Mouse (Mus musculus) mouse embryonic stem cell (cell line): ENCODE results near the gene Ccdc190.

Source experiments
- in situ Hi-C, 2 experiments: fragments of 300-500 bp; cut with MboI; formaldehyde crosslinking; loops; 1 replicate in 1 of 2; 3 replicates in 1 of 2; pipeline ENCODE4 v1.14.3; 2019 to 2020; ENCODE audit warnings: low sequenced_read_pairs in 2 of 2, low pct_unique_long_range_greater_than_20kb in 1 of 2, mixed read lengths in 1 of 2; ENCODE audit not compliant: unreplicated experiment in 1 of 2

The Ccdc190 gene

DNA sequence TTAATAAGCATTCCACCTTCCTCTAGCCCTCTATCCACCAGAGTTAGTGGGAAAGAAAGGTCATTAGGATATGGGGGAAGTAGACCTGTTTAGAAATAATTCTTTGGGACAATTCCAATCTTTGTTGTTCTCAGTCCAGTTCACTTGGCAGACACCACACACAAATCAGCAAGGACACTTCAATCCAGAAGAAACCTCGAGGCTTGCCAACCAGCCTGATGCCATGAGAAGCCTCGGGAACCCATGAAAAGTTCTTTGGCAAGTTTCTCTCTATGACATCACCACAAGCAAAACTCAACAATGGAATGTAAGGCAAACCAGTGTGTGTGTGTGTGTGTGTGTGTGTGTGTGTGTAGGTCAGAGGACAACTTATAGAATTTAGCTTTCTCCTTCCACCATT lies 3.9 kb upstream of the Ccdc190 start:
- in situ Hi-C loops = loop anchor here (5.0 to 25.0 kb wide), 4 partner anchors 257 to 390 kb away; partner anchors contain the start of gene Nuf2 (in 2 of the 2)

DNA sequence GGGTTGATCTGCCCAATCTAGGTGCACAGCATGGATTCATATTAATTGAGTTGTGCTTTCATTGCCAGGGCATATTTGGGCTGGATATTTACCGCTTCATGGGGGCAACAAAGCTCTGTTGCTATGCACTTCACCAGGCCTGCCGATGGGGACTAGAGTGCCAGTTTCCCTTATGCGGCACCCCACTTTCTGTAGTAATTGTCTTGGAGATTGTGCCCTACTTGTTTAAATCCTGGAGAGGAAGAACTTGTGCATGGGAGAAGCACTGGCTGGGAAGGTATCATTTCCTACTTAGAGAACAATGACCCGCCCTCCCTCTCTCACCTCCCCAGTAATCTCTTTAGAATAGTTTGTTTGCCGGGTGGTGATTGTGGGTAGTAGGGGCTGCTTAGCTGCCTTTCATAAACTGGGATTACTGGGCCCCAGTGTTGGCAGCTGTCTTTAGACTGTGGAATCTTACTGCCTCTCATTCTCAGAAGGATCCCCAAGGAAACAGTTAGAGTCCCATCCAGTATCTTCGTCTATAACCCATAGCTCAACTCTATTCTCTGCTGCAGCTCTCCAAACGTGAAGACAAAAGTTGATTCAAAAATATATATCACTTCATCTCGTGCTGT lies 587 bp upstream of the Ccdc190 start:
- in situ Hi-C loops = loop anchor here in 1 of 2 experiments (10.0 kb wide), 2 partner anchors 263 to 393 kb away; partner anchors contain the start of gene Nuf2

DNA sequence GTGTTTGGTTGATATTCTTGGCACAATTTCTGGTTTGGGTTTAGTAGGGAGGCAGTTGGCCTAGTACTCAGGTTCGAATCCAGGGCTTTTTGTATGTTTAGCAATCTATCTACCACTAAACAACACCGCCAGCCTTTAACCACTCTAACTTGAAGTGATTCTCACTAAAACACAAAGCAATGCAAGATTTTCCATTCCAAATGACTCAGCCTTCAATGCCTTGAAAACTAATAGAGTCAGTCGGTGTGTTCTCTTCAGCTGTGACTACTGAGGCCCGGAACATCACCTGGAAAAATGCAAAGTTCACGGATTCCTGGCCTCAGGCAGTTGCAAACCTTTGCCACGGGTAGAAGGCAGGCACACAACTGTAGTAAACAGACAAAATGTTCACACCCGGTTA lies 3.2 kb downstream of the Ccdc190 start:
- in situ Hi-C loops = no loop called here

DNA sequence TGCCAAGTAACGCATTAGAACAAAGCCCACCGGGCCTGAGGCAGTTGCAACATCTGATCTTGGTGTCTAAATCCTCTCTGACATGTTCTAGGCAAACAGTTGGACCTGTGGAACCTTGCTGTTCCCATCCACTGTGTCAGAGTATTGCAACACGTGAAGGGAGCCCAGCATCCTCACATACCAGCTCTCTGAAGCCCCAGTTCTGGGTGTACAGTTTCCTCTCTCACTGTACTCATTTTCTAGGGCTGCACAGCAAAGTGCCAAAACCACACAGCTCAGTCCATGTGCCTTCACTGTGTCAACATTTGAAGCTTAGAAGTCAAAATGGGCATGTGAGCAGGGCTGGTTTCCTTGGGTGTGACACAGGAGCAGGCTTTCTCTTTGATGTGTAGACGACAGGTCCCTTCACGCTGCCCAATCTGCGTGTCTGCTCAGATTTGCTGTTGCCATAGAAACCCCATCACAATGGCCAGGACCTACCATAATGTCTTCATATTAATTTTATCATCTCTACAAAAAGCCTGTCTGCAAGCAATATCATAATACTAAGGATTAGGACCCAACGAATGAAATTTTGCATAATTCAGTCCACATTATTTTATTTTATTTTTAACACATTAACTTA lies 3.8 kb downstream of the Ccdc190 start:
- in situ Hi-C loops = no loop called here

DNA sequence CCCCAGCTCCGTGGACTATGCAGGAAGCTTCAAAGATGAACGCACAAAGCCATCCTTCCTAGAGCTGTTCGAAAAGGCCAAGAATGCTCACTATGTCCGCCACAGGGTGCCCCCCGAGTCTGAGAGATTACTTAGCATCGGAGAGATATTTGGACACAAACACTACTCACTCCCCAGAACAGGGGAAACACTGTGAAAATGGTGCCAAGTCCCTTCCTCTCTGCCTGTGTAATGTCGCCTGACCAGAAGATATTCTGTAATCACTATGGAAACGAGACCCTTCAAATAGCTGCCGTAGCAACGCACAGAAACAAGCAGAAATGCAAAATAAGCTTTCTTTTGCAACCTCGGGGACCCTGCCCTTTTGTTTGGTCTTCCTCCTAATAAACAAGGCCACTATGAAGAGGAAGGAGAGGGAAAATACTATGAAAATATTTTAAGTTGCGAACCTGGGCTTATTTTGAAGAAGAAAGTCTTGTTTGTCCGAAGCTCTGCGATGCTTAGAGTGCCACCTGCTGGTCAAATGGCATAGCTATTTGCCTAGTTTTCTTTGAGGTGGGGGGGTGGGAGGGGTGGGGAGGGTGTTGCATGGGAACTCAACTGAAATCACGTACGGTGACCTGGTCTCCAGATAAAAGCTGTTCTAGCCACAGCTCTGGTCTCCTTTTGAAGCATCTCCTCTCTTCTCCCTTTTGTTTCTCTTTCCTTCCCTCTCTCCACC lies 5.7 kb downstream of the Ccdc190 start:
- in situ Hi-C loops = no loop called here

DNA sequence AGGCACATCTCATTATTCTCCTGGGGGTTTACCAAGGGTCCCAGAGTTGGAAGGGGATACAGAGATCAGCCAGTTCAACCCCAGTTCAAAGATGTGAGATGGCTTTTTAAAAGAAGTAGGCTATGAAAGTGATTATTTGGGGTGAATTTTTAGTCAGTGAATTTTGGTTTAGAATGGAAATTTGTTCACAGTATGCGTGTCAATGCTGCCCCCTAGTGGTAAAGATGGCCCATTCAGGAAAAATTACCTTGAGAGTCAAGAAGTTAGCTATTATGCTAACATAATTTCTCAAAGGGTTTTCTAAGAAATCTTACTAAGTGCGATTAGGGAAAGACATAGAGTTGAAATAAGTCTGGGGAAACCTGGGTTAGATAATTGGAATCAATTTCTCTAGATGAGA lies 10.9 kb downstream of the Ccdc190 start:
- in situ Hi-C loops = no loop called here

DNA sequence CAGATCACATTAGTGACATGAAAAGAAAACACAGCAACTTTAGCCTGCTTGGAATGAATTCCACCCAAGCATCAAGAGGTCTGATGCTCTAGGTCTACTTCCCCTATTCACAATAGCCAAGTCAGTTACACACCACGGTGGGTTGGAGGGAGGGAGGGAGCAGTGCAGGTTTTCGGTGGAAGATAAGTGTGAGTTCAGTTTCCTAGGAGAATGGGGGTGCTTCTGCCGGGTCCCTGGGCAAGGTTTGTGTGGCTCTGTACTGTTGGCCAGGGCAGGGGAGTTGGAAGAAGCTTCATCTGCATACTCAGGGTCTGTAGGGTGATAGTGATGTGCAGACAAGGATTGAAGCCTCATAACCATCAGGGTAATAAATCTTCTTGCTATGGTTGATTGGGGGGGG lies 17.6 kb downstream of the Ccdc190 start:
- in situ Hi-C loops = no loop called here

DNA sequence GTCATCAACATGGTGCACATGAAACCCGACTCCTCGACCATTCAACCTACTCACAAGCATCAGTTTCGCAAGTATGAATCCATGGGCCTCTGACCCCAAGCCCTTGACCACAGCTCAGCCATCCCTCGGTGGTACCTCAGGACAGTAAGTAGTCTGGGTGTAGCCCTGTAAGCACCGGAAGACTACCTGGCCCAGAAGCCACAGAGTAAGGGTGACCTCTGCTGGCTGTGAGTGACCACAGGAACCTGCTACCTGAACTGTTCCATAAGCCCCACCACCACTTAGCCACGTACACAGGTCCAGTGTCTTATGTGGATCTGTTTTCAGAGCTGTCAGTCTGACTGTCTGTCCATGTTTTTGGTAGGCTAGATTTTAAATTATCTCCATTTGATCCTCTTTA lies 19.2 kb downstream of the Ccdc190 start:
- in situ Hi-C loops = no loop called here

DNA sequence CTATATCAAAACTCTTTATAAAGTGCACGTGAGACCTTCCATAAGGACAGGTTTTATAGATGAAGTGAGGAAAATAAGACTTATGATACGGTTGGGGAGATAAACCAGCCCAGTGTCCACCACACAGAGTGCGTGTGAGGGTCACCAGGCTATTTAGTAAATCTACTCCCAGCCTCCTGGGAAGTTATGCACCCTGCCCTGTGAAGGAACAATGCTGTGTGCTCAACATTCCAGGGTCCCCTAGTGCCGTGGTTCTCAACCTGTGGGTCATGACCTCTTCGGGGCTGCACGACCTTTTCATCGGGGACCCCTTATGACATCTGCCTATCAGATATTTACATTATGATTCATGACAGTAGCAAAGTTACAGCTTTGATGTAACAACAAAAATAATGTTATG lies 19.8 kb downstream of the Ccdc190 start:
- in situ Hi-C loops = no loop called here

DNA sequence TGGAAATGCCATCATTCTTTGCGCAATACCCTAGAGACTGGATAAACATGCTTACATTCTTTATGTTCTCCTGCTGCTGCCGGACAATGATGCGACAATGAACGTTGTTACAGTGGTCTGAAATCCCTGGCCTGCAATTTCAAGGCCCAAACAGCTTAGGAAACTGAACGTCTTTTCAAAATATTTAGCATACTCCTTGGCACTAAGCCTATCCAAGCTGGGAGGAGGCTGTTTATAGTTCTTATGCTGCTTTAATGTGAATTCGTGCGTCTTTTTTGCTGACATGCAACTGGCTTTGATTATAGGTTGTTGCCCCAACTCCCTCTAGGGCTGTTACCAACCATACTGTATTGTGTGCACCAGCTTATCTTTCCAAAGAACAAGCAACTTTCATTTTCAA lies 20.4 kb downstream of the Ccdc190 start:
- in situ Hi-C loops = no loop called here

DNA sequence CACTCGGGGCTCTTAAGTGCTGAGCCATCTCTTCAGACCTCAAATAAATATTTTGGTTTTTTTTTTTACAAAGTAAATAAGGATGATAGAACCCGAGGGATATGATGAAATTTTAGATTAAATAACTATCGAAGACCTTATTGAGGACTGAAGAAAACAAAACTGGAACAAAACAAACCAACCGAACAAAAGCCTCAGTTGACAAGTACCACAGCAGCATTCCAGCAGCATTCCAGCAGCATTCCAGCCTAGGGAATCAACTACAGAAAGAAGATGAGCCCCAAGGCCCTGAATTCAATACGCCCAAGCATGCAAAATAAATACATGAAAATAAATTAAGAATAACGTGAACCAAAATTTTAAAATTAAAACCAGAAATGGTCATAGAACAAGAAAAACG lies 21.5 kb downstream of the Ccdc190 start:
- in situ Hi-C loops = loop anchor here (5.0 to 10.0 kb wide), 2 partner anchors 185 to 192 kb away; no protein-coding TSS in a partner anchor

DNA sequence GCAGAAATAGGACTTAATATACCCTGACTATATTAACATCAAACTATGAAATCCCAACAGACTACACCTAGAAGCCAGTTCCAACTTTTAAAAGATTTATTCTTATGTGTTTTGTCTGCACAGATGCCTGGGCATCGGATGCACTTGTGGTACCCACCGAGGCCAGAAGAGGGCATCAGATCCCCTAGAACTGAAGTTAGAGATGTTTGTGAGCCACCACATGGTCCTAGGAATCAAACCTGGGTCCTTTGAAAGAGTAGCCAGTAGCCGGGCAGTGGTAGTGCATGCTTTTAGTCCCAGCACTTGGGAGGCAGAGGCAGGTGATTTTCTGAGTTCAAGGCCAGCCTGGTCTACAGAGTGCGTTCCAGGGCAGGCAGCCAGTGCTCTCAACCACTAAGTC lies 22.2 kb downstream of the Ccdc190 start:
- in situ Hi-C loops = loop anchor here (5.0 to 10.0 kb wide), 2 partner anchors 184 to 192 kb away; no protein-coding TSS in a partner anchor

DNA sequence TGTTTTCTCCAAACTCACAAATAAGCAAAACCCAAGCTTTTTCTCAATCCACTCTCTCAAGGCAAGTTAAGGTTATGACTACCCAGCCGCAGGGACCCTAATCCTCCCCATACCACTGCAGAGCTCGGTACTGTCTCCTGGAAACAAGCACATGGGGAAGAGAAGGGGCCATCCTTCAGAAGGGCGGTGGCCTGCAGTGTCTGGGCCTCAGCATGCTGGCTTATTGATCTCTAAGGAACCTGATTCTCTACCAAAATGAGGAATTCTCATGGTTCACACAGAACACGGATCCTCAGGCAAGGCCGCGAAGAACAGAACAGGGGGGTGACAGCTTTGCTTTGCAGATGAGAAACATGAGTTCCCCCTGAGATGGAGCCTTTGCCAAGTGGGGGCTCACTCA lies 23.1 kb downstream of the Ccdc190 start:
- in situ Hi-C loops = loop anchor here (5.0 to 10.0 kb wide), 2 partner anchors 183 to 191 kb away; no protein-coding TSS in a partner anchor

DNA sequence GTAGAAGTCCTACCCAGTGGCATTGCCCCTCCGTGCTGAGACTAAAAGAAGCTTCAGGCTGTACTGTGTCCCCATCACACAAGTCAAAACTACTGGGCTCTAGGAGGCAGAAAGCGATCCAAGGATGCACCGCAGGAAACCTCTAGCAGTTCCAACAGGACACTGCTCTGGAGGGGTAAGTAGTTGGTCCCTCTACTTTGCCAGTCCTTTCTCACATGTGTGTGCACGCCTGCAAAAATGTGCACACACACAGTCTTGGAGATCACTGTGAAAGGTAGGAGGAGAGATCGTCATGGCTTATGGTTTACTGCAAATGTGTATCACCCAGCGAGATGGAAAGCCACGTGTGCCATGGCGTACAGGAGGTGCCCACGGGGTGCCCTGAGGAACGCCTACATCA lies 24.2 kb downstream of the Ccdc190 start:
- in situ Hi-C loops = loop anchor here (5.0 to 10.0 kb wide), 2 partner anchors 182 to 190 kb away; no protein-coding TSS in a partner anchor

DNA sequence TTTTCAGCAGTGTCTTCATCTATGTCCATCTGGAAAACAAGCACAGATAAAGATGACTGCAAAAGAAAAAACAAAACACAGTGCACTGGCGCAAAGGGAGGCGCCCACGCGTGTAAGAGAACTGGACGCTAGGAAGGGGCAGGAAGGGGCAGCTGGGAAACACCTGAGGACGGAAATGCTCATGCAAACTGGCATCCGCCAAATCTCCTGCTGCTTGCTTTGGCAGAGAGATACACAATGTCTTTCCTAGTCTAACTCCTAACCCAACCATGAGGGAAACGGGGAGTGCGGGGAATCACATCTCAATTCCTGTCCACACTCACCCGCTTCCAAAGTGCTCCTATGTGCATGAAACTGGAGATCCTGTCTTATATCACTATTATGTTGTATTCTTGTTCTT lies 24.7 kb downstream of the Ccdc190 start:
- in situ Hi-C loops = loop anchor here (5.0 to 10.0 kb wide), 2 partner anchors 182 to 189 kb away; no protein-coding TSS in a partner anchor

DNA sequence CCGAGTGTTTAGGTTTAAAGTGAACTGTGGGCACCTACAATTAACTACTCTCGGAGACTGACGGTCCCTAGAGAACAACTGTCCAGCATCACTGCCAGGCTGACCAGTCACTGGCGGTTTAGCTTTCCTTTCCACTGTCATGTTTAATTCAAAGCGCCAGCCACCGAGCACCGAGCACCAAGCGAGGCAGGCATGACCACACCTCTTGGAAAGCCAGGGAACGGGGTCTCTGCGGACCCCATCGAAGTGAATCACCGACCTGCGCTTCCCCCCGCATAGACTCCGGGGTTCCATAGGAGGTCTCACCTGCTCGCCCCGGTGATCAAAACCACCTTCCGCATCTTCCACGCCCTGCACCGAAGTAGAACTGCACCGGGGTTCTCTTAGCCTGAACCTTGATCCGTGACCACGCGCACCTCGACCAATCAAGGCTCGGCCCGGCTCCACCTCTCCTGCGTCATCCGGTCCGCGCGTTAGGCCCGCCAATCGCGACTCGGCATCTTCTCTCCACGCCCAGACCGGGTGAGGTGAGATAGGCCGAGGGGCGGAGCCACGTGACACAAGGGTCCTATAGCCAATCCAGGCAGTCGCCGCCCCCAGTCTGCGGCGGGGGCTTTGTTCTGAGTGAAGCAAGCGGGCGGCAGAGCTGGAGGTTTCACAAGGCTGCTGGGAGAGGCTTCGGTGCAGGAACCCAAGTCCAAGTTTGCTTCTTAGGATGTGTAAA lies 40.5 kb downstream of the Ccdc190 start, which contains the start of gene Hsd17b7:
Hsd17b7 (minus strand) TSS at position 450 of the 724 bp plus-strand sequence.
- in situ Hi-C loops = no loop called here

DNA sequence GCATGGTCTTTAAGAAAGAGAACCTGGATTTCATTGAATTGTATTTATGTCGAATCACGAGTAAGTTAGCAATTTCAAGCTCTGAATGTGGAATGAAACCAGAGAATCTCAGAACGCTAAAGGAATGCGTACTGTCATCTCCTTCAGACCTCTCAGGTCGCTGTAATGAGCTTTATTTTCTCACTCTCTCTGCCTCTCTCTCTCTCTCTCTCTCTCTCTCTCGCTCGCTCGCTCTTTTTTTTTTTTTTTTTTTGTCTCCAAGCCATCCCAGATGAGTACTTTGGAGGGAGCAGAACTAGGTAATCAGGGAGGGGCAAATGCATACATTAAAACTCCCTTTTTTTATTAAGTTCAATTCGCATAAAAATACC lies 41.1 kb downstream of the Ccdc190 start:
- in situ Hi-C loops = no loop called here

DNA sequence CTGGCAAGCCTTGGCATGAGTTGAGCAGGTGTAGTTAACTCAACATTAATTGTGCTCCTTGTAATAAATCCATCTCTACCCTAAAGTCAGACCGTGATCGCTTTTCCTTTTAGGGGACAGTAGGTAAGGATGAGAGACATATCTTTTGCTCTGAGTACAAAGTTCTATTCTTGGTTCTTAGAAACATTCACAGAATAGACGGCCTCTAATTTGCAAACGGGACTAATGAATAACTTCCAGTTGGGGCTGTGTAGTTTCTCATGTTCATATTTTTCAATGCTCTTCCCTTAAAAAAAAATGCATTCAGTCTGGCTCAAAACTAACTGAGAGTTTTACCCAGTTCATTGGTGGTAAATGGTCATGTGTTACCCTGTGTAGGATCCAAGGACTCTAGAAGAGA lies 42.5 kb downstream of the Ccdc190 start:
- in situ Hi-C loops = no loop called here

DNA sequence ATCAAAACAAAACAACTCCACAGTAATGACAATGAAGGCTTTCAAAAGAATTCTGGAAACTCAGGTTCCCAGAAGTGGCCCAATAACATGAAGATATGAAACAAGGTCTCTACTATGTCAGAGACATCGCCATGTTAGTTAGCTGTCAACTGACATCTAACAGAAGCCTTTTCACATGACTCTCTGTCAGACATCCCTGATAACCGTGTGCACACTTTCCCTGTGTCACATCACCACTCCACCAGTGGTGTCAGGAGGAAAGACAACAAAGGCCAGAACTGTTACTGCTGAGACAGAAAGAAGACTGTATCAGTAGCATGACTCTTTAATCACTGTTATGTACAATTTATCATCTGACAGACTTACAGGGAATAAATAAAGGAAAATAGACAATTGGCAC lies 43.5 kb downstream of the Ccdc190 start:
- in situ Hi-C loops = no loop called here
